Mouse (Mus musculus): ENCODE data around the gene Arhgap10. TPM values are rescaled to one million over a fixed set of nuclear protein-coding genes. Genes with fewer than 3 reads are reported as not detected.

The Arhgap10 gene
- total and polyA plus RNA-seq, 3 experiments, result 13.1 to 22.8 TPM; not detected in 1

DNA sequence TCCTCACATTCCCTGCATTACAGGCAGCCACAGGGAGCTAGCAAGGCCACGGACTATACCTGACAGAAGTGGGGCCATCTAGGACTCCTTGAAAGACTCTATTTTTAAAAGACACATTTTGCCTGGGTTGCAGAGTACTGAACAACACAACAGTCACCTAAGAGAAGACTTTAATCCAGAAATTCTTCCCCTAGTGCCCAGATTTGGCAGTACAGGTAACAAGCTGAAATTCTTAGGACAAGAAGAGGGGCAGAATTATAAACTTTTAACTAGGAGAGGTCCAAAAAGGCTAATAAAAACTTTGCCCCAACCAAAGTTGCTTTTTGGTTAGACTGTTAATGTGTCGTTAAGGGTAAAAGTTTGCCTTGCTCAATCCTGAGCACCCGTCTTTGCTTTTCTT is 174.4 kb downstream of the Arhgap10 start:
- no peaks in the 10 kb centered on the region for H3K27me3 ChIP-seq (ENCODE audit: control insufficient read depth in 1 of 2, insufficient read depth in 2 of 2, low read length in 2 of 2)
- DNase-seq (ENCODE audit: low read depth, low spot score), result peak; percentile 7
- H3K36me3 ChIP-seq (ENCODE audit: control insufficient read depth in 1 of 2, insufficient read depth in 2 of 2, low read length in 2 of 2), result no peaks in the 10 kb centered on the region
- no peak overlapping the region for H3K4me3 ChIP-seq (ENCODE audit: control insufficient read depth in 1 of 2, insufficient read depth in 1 of 2, low read depth in 2 of 2, low read length in 2 of 2)
- no peak overlapping the region for H3K9ac ChIP-seq (ENCODE audit: control insufficient read depth, low read depth, low read length, poor library complexity, severe bottlenecking)
- H3K4me1 ChIP-seq (ENCODE audit: control insufficient read depth in 1 of 2, insufficient read depth in 2 of 2, low read length in 2 of 2), result no peaks in the 10 kb centered on the region
- no peak overlapping the region for H3K27ac ChIP-seq (ENCODE audit: control insufficient read depth, low read depth, low read length)
- no peaks in the 10 kb centered on the region for H3K79me2 ChIP-seq (ENCODE audit: control insufficient read depth, insufficient read depth, low read length, poor library complexity)
- H3K9me3 ChIP-seq (replicated peaks; ENCODE audit: insufficient read depth, low read length), result no peaks in the 10 kb centered on the region
- no peak for TF ChIP-seq SMC3 (IDR thresholded peaks at IDR 0.05; ENCODE audit: low read depth, low read length)
- TF ChIP-seq CTCF (IDR thresholded peaks at IDR 0.05 in 2 of 3, conservative IDR thresholded peaks at IDR 0.05 in 1 of 3; ENCODE audit: control insufficient read depth in 1 of 3, insufficient read depth in 1 of 3, low read depth in 2 of 3, low read length in 3 of 3, poor library complexity in 1 of 3, severe bottlenecking in 1 of 3), result 0 out of 6 replicates have a peak, but pooled peaks of 1 of the 3 experiments have one; percentile 7

- no peaks in the 10 kb centered on the region for H3K4me1 ChIP-seq (ENCODE audit: control insufficient read depth in 1 of 2, insufficient read depth in 2 of 2, low read length in 2 of 2)
- H3K4me3 ChIP-seq (ENCODE audit: control insufficient read depth in 1 of 2, insufficient read depth in 1 of 2, low read depth in 2 of 2, low read length in 2 of 2), result no peak overlapping the region
- H3K79me2 ChIP-seq (ENCODE audit: control insufficient read depth, insufficient read depth, low read length, poor library complexity), result no peaks in the 10 kb centered on the region
- DNase-seq (ENCODE audit: low read depth, low spot score), result no peak
- H3K27ac ChIP-seq (ENCODE audit: control insufficient read depth, low read depth, low read length), result no peak overlapping the region
- TF ChIP-seq ZNF384 (IDR thresholded peaks at IDR 0.05; ENCODE audit: low read depth, low read length), result no peak
- TF ChIP-seq ZMIZ1 (IDR thresholded peaks at IDR 0.05; ENCODE audit: low read depth, low read length), result no peak
- no peak for TF ChIP-seq TCF12 (IDR thresholded peaks at IDR 0.05; ENCODE audit: low read depth, low read length)
- TF ChIP-seq RCOR1 (IDR thresholded peaks at IDR 0.05; ENCODE audit: low read depth, low read length), result no peak
- TF ChIP-seq NRF1 (IDR thresholded peaks at IDR 0.05; ENCODE audit: insufficient read depth, low read depth, low read length, poor library complexity, severe bottlenecking), result no peak
- no peak for TF ChIP-seq MXI1 (IDR thresholded peaks at IDR 0.05; ENCODE audit: low read depth, low read length)
- no peak for TF ChIP-seq UBTF (IDR thresholded peaks at IDR 0.05; ENCODE audit: borderline replicate concordance, insufficient read depth, low read depth, low read length)
- TF ChIP-seq POLR2AphosphoS5 (IDR thresholded peaks at IDR 0.05; ENCODE audit: borderline replicate concordance, low read depth, low read length), result no peak
- no peak for TF ChIP-seq ZC3H11A (IDR thresholded peaks at IDR 0.05; ENCODE audit: low read depth, low read length)
- no peak for TF ChIP-seq GABPA (IDR thresholded peaks at IDR 0.05; ENCODE audit: low read depth, low read length)
- no peak for TF ChIP-seq EP300 (IDR thresholded peaks at IDR 0.05; ENCODE audit: low read depth in 1 of 2, low read length in 2 of 2)
- TF ChIP-seq TAL1 (IDR thresholded peaks at IDR 0.05; ENCODE audit: low read length), result no peak
- no peak for TF ChIP-seq MAZ (IDR thresholded peaks at IDR 0.05; ENCODE audit: low read depth, low read length)
- no peak overlapping the region for H3K9ac ChIP-seq (ENCODE audit: control insufficient read depth, low read depth, low read length, poor library complexity, severe bottlenecking)
- H3K27me3 ChIP-seq (ENCODE audit: control insufficient read depth in 1 of 2, insufficient read depth in 2 of 2, low read length in 2 of 2), result no peaks in the 10 kb centered on the region
- no peaks in the 10 kb centered on the region for H3K9me3 ChIP-seq (replicated peaks; ENCODE audit: insufficient read depth, low read length)
- H3K36me3 ChIP-seq (ENCODE audit: control insufficient read depth in 1 of 2, insufficient read depth in 2 of 2, low read length in 2 of 2), result no peaks in the 10 kb centered on the region
These were observed 175.6 kb downstream of the Arhgap10 start for GRCm38 (mm10) chr8:77342144-77342543.

DNA sequence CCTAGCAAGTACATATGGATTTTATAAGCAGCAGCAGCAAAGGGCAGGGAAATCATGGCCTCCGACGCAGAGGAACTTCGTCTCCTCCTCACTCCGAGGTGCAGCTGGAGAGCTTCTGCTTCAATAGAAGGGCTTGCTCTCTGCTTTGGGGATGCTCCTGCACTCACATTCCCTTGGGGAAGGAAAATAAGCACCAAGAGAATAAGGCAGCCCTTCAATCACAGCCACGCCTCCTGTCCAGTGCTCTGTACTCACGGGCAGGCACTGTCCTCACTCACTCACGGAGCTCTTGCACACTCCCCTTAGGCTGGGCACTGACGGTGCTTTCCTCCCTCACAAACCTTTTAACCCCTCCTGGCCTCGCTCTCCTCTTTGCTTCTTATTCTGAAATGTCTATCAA is 176.4 kb downstream of the Arhgap10 start:
- H3K27ac ChIP-seq (ENCODE audit: control insufficient read depth, low read depth, low read length), result no peak overlapping the region
- H3K27me3 ChIP-seq (ENCODE audit: control insufficient read depth in 1 of 2, insufficient read depth in 2 of 2, low read length in 2 of 2), result no peaks in the 10 kb centered on the region
- H3K9me3 ChIP-seq (replicated peaks; ENCODE audit: insufficient read depth, low read length), result no peaks in the 10 kb centered on the region
- DNase-seq (ENCODE audit: low read depth, low spot score), result no peak
- H3K4me3 ChIP-seq (ENCODE audit: control insufficient read depth in 1 of 2, insufficient read depth in 1 of 2, low read depth in 2 of 2, low read length in 2 of 2), result no peak overlapping the region
- H3K79me2 ChIP-seq (ENCODE audit: control insufficient read depth, insufficient read depth, low read length, poor library complexity), result no peaks in the 10 kb centered on the region
- no peaks in the 10 kb centered on the region for H3K36me3 ChIP-seq (ENCODE audit: control insufficient read depth in 1 of 2, insufficient read depth in 2 of 2, low read length in 2 of 2)
- H3K9ac ChIP-seq (ENCODE audit: control insufficient read depth, low read depth, low read length, poor library complexity, severe bottlenecking), result no peak overlapping the region
- no peaks in the 10 kb centered on the region for H3K4me1 ChIP-seq (ENCODE audit: control insufficient read depth in 1 of 2, insufficient read depth in 2 of 2, low read length in 2 of 2)
- TF ChIP-seq CHD1 (IDR thresholded peaks at IDR 0.05; ENCODE audit: low read depth, low read length), result no peak
- TF ChIP-seq NELFE (IDR thresholded peaks at IDR 0.05; ENCODE audit: low read depth, low read length), result no peak
- no peak for TF ChIP-seq E2F4 (IDR thresholded peaks at IDR 0.05; ENCODE audit: borderline replicate concordance, low read depth, low read length)
- no peak for TF ChIP-seq JUND (IDR thresholded peaks at IDR 0.05; ENCODE audit: low read depth, low read length)
- no peak for TF ChIP-seq MYC (IDR thresholded peaks at IDR 0.05; ENCODE audit: low read depth, low read length)
- no peak for TF ChIP-seq MEF2A (IDR thresholded peaks at IDR 0.05; ENCODE audit: extremely low read depth, insufficient replicate concordance, low read depth, low read length, poor library complexity, severe bottlenecking)
- TF ChIP-seq MYB (IDR thresholded peaks at IDR 0.05; ENCODE audit: low read depth, low read length), result no peak
- no peak for TF ChIP-seq ELF1 (IDR thresholded peaks at IDR 0.05; ENCODE audit: low read depth, low read length)
- TF ChIP-seq MAFK (IDR thresholded peaks at IDR 0.05; ENCODE audit: borderline replicate concordance, low read depth, low read length), result no peak
- TF ChIP-seq TCF12 (IDR thresholded peaks at IDR 0.05; ENCODE audit: low read depth, low read length), result no peak
- TF ChIP-seq GABPA (IDR thresholded peaks at IDR 0.05; ENCODE audit: low read depth, low read length), result no peak
- no peak for TF ChIP-seq RAD21 (IDR thresholded peaks at IDR 0.05; ENCODE audit: low read depth, low read length)
- TF ChIP-seq SIN3A (IDR thresholded peaks at IDR 0.05; ENCODE audit: low read length), result no peak
- no peak for TF ChIP-seq ZKSCAN1 (IDR thresholded peaks at IDR 0.05; ENCODE audit: low read depth, low read length)
